8 mouse cellular contexts compared by ENCODE assay signal in genomic region chr8:119297752-119298151, GRCm38 (mm10). TPM values are rescaled to one million over a fixed set of nuclear protein-coding genes. Genes with fewer than 3 reads are reported as not detected.
A peak's percentile ranks its signal among the peaks of the same experiment; 100 is the strongest.
DNase-seq lines count a peak whose midpoint lies in the region; ATAC-seq and TF ChIP-seq lines count a peak whose summit lies in the region.
"Not testable (repeated sequence)": the region's sequence is repeated elsewhere in the genome, so short reads cannot be mapped to it uniquely, and the experiment has no call there.

No protein-coding gene starts in this region.

- not testable (repeated sequence) for TF ChIP-seq EP300 in liver, embryonic 14.5 days (IDR thresholded peaks at IDR 0.05; ENCODE audit: low read depth)

- not testable (repeated sequence) for H3K4me1 ChIP-seq in liver, embryonic 14.5 days (replicated peaks; ENCODE audit: control insufficient read depth in 2 of 2, insufficient read depth in 2 of 2, low read length in 1 of 2)

- WGBS in liver, embryonic 14.5 days (ENCODE audit: insufficient replicate concordance): 26% methylated on average over 3 of the region's 3 CpGs

- not testable (repeated sequence) for H3K27me3 ChIP-seq in liver, embryonic 14.5 days (ENCODE audit: control insufficient read depth, insufficient read depth, low read length)

- peak; percentile 3 to 7 for DNase-seq in CD8-positive naive resting alpha-beta T cell, adult 2 months (ENCODE audit: low read depth in 2 of 2, low spot score in 2 of 2)
- DNase-seq in adrenal gland, postnatal 36 days: peak; percentile 48 to 58
- DNase-seq in embryo, embryonic 10 days (ENCODE audit: low spot score): peak; percentile 41
- DNase-seq in heart, adult 11 months: peak; percentile 83
- peak; percentile 17 to 64 for DNase-seq in kidney, postnatal 36 days
- not testable (repeated sequence) for DNase-seq in liver, embryonic 14.5 days (ENCODE audit: low read depth in 3 of 3, low spot score in 3 of 3)
- DNase-seq in neural tube, embryonic 10.5 days (ENCODE audit: extremely low spot score, low spot score): peak; percentile 38
- peak; percentile 51 for DNase-seq in testis, postnatal 10 days (ENCODE audit: low spot score)

- not testable (repeated sequence) for H3K4me2 ChIP-seq in liver, embryonic 14.5 days (ENCODE audit: low read depth)

- ATAC-seq in liver, embryonic 14.5 days (ENCODE audit: insufficient read depth): not testable (repeated sequence)

- TF ChIP-seq CTCF in liver, embryonic 14.5 days (IDR thresholded peaks at IDR 0.05; ENCODE audit: low read depth): peak; percentile 71

- not testable (repeated sequence) for H3K27ac ChIP-seq in liver, embryonic 14.5 days

- H3K9me3 ChIP-seq in liver, embryonic 14.5 days (ENCODE audit: control insufficient read depth, low read length): not testable (repeated sequence)

- H3K9ac ChIP-seq in liver, embryonic 14.5 days (replicated peaks): not testable (repeated sequence)

- not testable (repeated sequence) for H3K36me3 ChIP-seq in liver, embryonic 14.5 days (replicated peaks; ENCODE audit: control insufficient read depth, insufficient read depth, low read depth)

- H3K4me3 ChIP-seq in liver, embryonic 14.5 days (ENCODE audit: insufficient read depth in 1 of 2, low read depth in 2 of 2, low read length in 2 of 2): not testable (repeated sequence)

RNA-seq across cellular contexts. Expression of gene Hsbp1, which starts 46.5 kb away (rescaled TPM):
- 100 to 1,000 TPM; 199 to 210 TPM for total RNA-seq in adrenal gland, postnatal 36 days (2021)
- 29.8 and 54.1 TPM in 2 replicates for polyA plus RNA-seq in liver, embryonic 14.5 days (2012; rRNA removed)
- 78.0 and 79.4 TPM in 2 replicates for polyA plus RNA-seq in liver, embryonic 14.5 days (2014; fragmentation: Nextera tagmentation; extraction: Ambion mirVana)
